Mouse (Mus musculus): ENCODE data around the gene Yes1.

GRCm38 (mm10) chr5:32723981-32724380, 113.0 kb downstream of the Yes1 start:
- TF ChIP-seq CTCF (IDR thresholded peaks at IDR 0.05; ENCODE audit: control insufficient read depth, insufficient read depth, insufficient read length) (no peak), USF1 (IDR thresholded peaks at IDR 0.05; ENCODE audit: low read depth) (no peak), CEBPB (IDR thresholded peaks at IDR 0.05; ENCODE audit: low read depth) (no peak), MYOD1 (IDR thresholded peaks at IDR 0.05; ENCODE audit: control insufficient read depth, insufficient read length, low read depth) (no peak), MAX (IDR thresholded peaks at IDR 0.05) (no peak), MYOG (IDR thresholded peaks at IDR 0.05; ENCODE audit: control insufficient read depth, extremely low read depth, insufficient read length) (no peak), FOSL1 (IDR thresholded peaks at IDR 0.05; ENCODE audit: insufficient read depth, low read length, poor library complexity, severe bottlenecking) (no peak)

All from C2C12 (cell line).